Mouse (Mus musculus) lung, embryonic 15.5 days (tissue): ENCODE data around the gene Fra10ac1. TPM values are rescaled to one million over a fixed set of nuclear protein-coding genes. Genes with fewer than 3 reads are reported as not detected.
A peak's percentile ranks its signal among the peaks of the same experiment; 100 is the strongest.

Experiments used
- ATAC-seq: fragments of 200-750 bp; cut with Nextera tagmentation; 2 replicates; pipeline ENCODE4 v1.8.0; 2017; ENCODE audit warnings: moderate number of reproducible peaks, borderline replicate concordance; ENCODE audit not compliant: low FRiP score, low TSS enrichment; ENCODE audit errors: extremely low read depth
- H3K27ac ChIP-seq: fragments of 300-500 bp; sonication (generic); 2 replicates; pipeline ENCODE4 v1.5.1; 2015; ENCODE audit warnings: moderate library complexity, mild to moderate bottlenecking, inconsistent platforms
- H3K27me3 ChIP-seq: fragments of 300-500 bp; sonication (generic); 2 replicates; pipeline ENCODE4 v1.6.1; 2015; ENCODE audit warnings: inconsistent platforms
- H3K36me3 ChIP-seq: fragments of 300-500 bp; sonication (generic); 2 replicates; pipeline ENCODE4 v1.6.1; 2015; ENCODE audit warnings: inconsistent platforms
- H3K4me1 ChIP-seq: fragments of 300-500 bp; sonication (generic); 2 replicates; pipeline ENCODE4 v1.6.1; 2015; ENCODE audit warnings: inconsistent platforms
- H3K4me2 ChIP-seq: fragments of 300-500 bp; sonication (generic); 2 replicates; pipeline ENCODE4 v1.6.1; 2015; ENCODE audit warnings: inconsistent platforms, mild to moderate bottlenecking, moderate library complexity
- H3K4me3 ChIP-seq: fragments of 300-500 bp; sonication (generic); 2 replicates; pipeline ENCODE4 v1.5.1; 2015; ENCODE audit warnings: mild to moderate bottlenecking, inconsistent platforms
- H3K9ac ChIP-seq: fragments of 300-500 bp; sonication (generic); 2 replicates; pipeline ENCODE4 v1.6.1; 2015; ENCODE audit warnings: inconsistent platforms
- H3K9me3 ChIP-seq: fragments of 300-500 bp; sonication (generic); 2 replicates; pipeline ENCODE4 v1.6.1; 2016; ENCODE audit warnings: inconsistent platforms
- WGBS: fragments of 180-500 bp; shearing (Covaris S2); methylation state at CpG from one replicate; pipeline ENCODE4 v1.1.7; 2015; 5-methylcytosine and 5-hydroxymethylcytosine counted together
- polyA plus RNA-seq: library from polyadenylated mRNA; unstranded; fragments of >200 nt; fragmentation: Nextera tagmentation; extraction: Ambion mirVana; gene quantifications from 2 replicates; pipeline ENCODE4 v1.2.1, GENCODE M21; 2015

The Fra10ac1 gene
- polyA plus RNA-seq, 1 experiment from 2014 or later, result 36.4 TPM

DNA sequence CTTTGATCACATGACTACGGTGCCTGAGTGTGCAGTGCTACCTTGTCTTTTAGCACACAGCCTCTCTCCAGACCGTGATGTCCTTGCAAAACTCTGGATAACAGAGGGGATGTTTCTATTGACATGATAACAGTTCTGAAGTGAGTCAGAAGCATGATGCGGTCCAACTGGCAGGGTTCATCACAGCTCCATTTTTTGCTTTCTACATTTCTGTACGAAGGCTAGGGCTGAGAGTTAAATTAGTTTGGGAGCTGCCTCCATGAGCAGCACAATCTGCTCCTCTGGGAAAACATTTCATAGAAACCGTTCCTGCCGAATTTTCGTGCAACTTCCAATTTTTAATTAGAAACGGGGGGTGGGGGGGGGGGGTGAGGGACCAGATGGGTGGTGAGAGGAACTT is 25.7 kb upstream of the Fra10ac1 start:
- no peak overlapping the region for H3K4me3 ChIP-seq
- H3K27ac ChIP-seq, result no peak overlapping the region
- ATAC-seq, result no peak
- no peaks in the 10 kb centered on the region for H3K27me3 ChIP-seq
- no peak overlapping the region for H3K4me2 ChIP-seq
- no peak overlapping the region for H3K9ac ChIP-seq
- no peaks in the 10 kb centered on the region for H3K4me1 ChIP-seq
- 79% methylated on average over 8 of the region's 8 CpGs for WGBS
- H3K36me3 ChIP-seq, result no peaks in the 10 kb centered on the region
- no peaks in the 10 kb centered on the region for H3K9me3 ChIP-seq

DNA sequence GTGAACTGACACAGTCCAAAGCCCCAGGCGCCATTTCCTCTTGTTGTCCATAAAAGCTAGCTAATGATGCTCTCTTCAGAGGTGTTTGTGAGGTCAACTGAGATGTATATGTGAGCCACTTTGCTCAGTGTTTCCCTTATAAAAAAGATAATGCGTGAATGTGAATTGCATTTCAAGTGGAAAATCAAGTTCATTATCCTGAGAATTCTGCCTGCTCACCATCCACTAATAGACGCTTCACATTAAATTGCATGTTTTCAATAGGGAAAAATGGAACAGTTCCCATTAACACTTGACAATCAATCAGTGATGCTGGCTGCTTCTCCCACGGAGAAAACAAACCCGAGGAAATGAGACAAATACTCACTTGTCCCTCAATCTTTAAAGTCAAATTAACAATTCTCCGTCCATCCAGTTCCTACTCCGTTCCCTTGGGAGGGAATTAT is 22.2 kb upstream of the Fra10ac1 start:
- Histone ChIP-seq H3K36me3 (no peaks in the 10 kb centered on the region), H3K27me3 (no peaks in the 10 kb centered on the region), H3K9ac (no peak overlapping the region), H3K9me3 (no peaks in the 10 kb centered on the region), H3K27ac (no peak overlapping the region), H3K4me1 (no peaks in the 10 kb centered on the region), H3K4me2 (no peak overlapping the region), H3K4me3 (no peak overlapping the region)
- no peak for ATAC-seq
- WGBS, result 73% methylated on average over 7 of the region's 7 CpGs

DNA sequence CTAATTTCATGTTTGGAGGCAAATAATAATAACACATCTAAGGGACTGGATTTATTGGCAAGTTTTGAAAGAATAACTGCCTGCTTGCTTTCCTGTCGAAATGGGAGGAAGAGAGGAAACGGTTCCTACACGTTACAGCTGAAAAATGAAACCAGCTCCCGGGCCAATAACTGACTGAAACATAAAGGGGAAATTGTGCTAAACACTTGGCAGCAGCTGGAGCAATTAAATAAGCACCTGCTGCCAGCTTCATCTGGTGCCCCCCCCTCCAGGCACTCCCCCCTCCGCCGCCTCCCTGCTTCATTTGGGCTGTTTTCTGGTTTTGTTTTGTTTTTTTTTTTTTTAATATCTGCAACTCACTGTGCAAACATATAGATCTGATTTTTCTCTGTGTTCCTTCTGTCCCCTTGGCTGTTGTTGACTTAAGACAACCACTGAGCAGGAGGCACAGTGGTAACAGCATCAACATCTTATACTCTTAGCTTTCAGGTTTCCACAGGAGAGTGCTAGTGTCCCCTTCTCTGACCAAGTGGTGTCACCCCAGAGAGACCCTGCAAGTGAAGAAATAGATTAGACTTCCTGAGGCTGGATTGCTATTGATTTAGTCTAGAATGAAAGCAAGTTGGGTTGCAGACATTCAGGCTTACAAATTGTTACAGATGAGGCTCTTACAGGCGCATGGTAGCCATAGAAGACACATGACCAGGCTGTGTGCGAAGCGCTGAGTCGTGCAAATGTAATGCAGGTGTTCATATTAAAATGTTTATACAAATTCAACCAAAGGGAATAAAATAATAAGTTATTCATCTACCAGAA is 21.6 kb upstream of the Fra10ac1 start:
- no peak overlapping the region for H3K4me2 ChIP-seq
- no peak overlapping the region for H3K4me3 ChIP-seq
- ATAC-seq, result no peak
- no peak overlapping the region for H3K9ac ChIP-seq
- no peaks in the 10 kb centered on the region for H3K4me1 ChIP-seq
- no peaks in the 10 kb centered on the region for H3K27me3 ChIP-seq
- 47% methylated on average over 10 of the region's 10 CpGs for WGBS
- no peaks in the 10 kb centered on the region for H3K36me3 ChIP-seq
- H3K9me3 ChIP-seq, result no peaks in the 10 kb centered on the region
- no peak overlapping the region for H3K27ac ChIP-seq

DNA sequence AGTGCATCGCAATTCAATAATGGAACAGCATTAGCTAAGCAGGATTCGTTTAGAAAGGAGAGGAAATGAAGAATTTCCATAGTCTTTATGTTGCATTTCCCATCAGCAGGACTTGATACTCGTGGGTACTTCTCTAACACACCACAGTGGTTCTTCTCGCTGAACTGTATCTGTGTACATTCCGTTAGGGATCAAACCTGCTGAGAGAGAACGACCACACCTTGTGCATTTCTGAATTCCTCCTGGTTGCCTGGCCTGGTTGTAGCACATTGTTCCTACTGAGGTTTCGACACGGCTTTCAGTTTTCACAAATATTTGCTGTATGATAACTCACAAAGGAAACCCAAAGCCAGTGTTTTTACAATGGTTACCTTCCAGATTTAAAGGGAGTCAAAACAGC is 20.8 kb upstream of the Fra10ac1 start:
- WGBS, result 54% methylated on average over 8 of the region's 8 CpGs

DNA sequence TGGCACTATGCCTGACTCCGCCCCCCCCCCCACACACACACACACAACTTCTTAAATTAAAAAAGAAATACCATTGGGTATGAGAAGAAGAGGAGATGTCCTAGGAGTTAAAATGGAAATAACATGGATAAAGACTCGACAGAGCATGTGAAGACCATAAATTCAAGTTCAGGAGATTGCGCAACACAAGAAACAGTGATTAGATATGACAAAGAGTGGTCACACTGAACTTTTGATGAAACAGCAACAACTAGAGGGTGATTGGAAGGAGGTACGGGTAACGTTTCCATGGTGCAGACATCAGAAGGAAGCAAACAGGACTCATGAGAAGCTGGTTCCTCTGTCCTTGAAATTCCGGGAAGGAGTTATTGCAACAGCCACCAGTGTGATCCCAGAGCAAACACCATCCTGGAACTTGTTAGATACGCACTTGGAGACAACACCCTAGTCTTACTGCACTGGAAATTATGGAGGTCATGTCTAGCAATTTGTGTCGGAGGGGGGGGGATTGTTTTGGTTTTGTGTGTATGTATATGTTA is 18.4 kb upstream of the Fra10ac1 start:
- no peaks in the 10 kb centered on the region for H3K9me3 ChIP-seq
- ATAC-seq, result no peak
- 76% methylated on average over 8 of the region's 8 CpGs for WGBS
- no peaks in the 10 kb centered on the region for H3K36me3 ChIP-seq
- H3K27me3 ChIP-seq, result no peaks in the 10 kb centered on the region
- H3K4me1 ChIP-seq, result no peaks in the 10 kb centered on the region
- H3K4me2 ChIP-seq, result no peak overlapping the region
- H3K9ac ChIP-seq, result no peak overlapping the region
- no peak overlapping the region for H3K27ac ChIP-seq
- H3K4me3 ChIP-seq, result no peak overlapping the region

More for the DNA sequence above, 20.8 kb upstream of the Fra10ac1 start:
- Histone ChIP-seq H3K9ac (no peak overlapping the region), H3K9me3 (no peaks in the 10 kb centered on the region), H3K36me3 (no peaks in the 10 kb centered on the region), H3K4me3 (no peak overlapping the region), H3K4me1 (no peaks in the 10 kb centered on the region), H3K4me2 (no peak overlapping the region), H3K27ac (no peak overlapping the region), H3K27me3 (no peaks in the 10 kb centered on the region)
- no peak for ATAC-seq

DNA sequence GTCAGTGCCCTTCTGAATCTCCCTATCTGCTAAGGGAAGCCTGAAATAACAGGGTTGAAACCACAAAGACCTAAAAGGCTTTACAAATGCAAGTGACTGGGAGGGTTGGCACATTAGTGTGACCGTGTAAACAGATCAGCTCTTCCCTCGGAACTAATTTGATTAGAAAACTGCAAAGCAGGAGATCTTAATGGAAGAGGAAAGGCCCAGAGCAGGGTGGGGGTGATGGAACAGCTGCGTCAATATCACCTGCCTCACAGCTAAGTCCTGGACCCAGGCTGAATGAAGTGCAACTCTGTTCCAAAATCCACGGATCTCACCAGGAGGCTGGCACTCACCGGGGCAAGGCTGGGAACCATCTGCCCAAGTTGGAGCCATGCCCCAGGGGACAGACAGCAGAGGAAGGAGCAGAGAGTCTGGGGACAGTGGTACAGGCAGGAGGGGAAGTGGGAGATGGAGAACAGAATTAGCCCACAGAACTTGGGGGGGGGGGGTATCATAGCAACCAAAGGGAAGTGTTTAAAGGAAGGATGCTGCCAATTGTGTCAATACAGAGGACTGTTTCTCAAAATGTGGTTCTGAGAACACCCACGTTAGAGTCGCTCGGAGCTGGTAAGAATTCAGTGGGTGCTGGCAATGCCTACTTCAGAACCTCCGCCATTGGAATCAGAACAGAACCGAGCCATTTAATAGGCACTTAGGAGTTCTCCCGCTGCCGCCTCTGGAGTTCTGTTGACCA is 14.4 kb upstream of the Fra10ac1 start:
- Histone ChIP-seq H3K9ac (no peak overlapping the region), H3K9me3 (no peaks in the 10 kb centered on the region), H3K27me3 (no peaks in the 10 kb centered on the region), H3K4me3 (no peak overlapping the region), H3K36me3 (no peaks in the 10 kb centered on the region), H3K4me2 (no peak overlapping the region), H3K4me1 (no peaks in the 10 kb centered on the region), H3K27ac (no peak overlapping the region)
- no peak for ATAC-seq
- 64% methylated on average over 12 of the region's 12 CpGs for WGBS

- no peaks in the 10 kb centered on the region for H3K36me3 ChIP-seq
- no peaks in the 10 kb centered on the region for H3K27me3 ChIP-seq
- no peaks in the 10 kb centered on the region for H3K4me1 ChIP-seq
- ATAC-seq, result no peak
- no peak overlapping the region for H3K27ac ChIP-seq
- H3K4me3 ChIP-seq, result no peak overlapping the region
- no peak overlapping the region for H3K9ac ChIP-seq
- 40% methylated on average over 3 of the region's 3 CpGs for WGBS
- H3K4me2 ChIP-seq, result no peak overlapping the region
- no peaks in the 10 kb centered on the region for H3K9me3 ChIP-seq
Measured at GRCm38 (mm10) chr19:38237834-38238212, 13.9 kb upstream of the Fra10ac1 start.

DNA sequence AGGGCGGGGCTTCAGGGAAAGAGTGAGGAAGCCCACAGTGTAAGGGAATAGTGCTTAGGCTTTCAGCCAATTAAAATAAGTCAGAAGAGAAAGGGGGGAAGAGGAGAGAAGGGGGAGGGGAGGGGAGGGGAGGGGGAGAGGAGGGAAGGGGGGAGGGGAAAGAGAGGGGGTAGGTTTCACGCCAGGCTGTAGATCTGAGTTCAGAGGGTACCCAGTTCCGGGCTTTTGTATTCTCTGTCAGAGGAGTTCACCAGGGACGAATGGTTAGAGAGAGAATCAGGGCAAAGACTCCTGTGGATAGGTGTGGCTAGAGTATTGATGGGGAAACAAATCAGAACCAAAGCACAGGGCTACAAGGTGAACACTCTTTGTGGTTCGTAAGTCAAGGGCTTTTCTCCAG is 12.6 kb upstream of the Fra10ac1 start:
- no peaks in the 10 kb centered on the region for H3K9me3 ChIP-seq
- H3K27me3 ChIP-seq, result no peaks in the 10 kb centered on the region
- H3K4me3 ChIP-seq, result no peak overlapping the region
- H3K9ac ChIP-seq, result no peak overlapping the region
- no peaks in the 10 kb centered on the region for H3K4me1 ChIP-seq
- H3K36me3 ChIP-seq, result no peaks in the 10 kb centered on the region
- no peak overlapping the region for H3K4me2 ChIP-seq
- WGBS, result 51% methylated on average over 5 of the region's 5 CpGs
- no peak overlapping the region for H3K27ac ChIP-seq
- no peak for ATAC-seq

- Histone ChIP-seq H3K36me3 (no peaks in the 10 kb centered on the region), H3K4me2 (no peak overlapping the region), H3K27me3 (no peaks in the 10 kb centered on the region), H3K9me3 (no peaks in the 10 kb centered on the region; the same call in 1 of the 2 replicates), H3K4me3 (no peak overlapping the region), H3K4me1 (no peaks in the 10 kb centered on the region), H3K9ac (no peak overlapping the region), H3K27ac (no peak overlapping the region)
- 7% methylated on average over 4 of the region's 4 CpGs for WGBS
- ATAC-seq, result no peak
Measured at GRCm38 (mm10) chr19:38232516-38232915, 8.6 kb upstream of the Fra10ac1 start.

DNA sequence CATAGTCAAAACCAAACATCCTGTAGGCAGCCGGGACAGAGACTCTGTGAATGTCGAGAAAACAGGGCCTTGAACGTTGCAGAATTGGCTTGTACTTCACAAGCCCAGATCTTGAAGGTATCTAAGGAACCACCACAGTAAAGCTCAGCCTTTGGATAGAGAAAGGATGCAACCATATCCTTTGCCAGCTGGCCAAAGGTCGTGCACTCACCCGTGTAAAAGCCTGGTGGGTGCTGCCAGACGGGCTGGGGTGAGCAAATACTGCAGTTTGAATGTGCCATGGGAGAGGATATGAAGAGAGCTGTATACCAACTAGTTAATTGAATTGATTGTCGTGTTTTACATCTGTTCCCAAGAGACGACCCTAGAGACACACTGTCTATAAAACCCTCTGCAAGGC is 8.1 kb upstream of the Fra10ac1 start:
- Histone ChIP-seq H3K36me3 (no peaks in the 10 kb centered on the region), H3K27me3 (no peaks in the 10 kb centered on the region), H3K4me3 (no peak overlapping the region), H3K9me3 (no peaks in the 10 kb centered on the region; the same call in 1 of the 2 replicates), H3K9ac (no peak overlapping the region), H3K4me2 (no peak overlapping the region), H3K4me1 (no peaks in the 10 kb centered on the region), H3K27ac (no peak overlapping the region)
- ATAC-seq, result no peak
- WGBS, result 44% methylated on average over 8 of the region's 8 CpGs

- Histone ChIP-seq H3K9ac (no peak overlapping the region), H3K9me3 (no peaks in the 10 kb centered on the region; the same call in 1 of the 2 replicates), H3K4me3 (no peak overlapping the region), H3K4me2 (no peak overlapping the region), H3K4me1 (peaks cover 4% of the 10 kb centered on the region; the same call in 1 of the 2 replicates), H3K27ac (no peak overlapping the region), H3K36me3 (no peaks in the 10 kb centered on the region), H3K27me3 (no peaks in the 10 kb centered on the region)
- 51% methylated on average over 2 of the region's 2 CpGs for WGBS
- no peak for ATAC-seq
Measured at GRCm38 (mm10) chr19:38228699-38229098, 4.7 kb upstream of the Fra10ac1 start.

- ATAC-seq, result no peak
- peaks cover 12% of the 10 kb centered on the region; the same call in 1 of the 2 replicates for H3K4me1 ChIP-seq
- peak overlapping the region; percentile 86 for H3K4me3 ChIP-seq
- H3K36me3 ChIP-seq, result 0 out of 2 replicates have a peak, but pooled peaks cover 2% of the 10 kb centered on the region
- no peaks in the 10 kb centered on the region for H3K27me3 ChIP-seq
- H3K4me2 ChIP-seq, result peak overlapping the region; percentile 83
- WGBS, result 16% methylated on average over 9 of the region's 9 CpGs
- H3K9ac ChIP-seq, result peak overlapping the region; percentile 41
- H3K9me3 ChIP-seq, result no peaks in the 10 kb centered on the region; the same call in 1 of the 2 replicates
- peak overlapping the region; percentile 88 for H3K27ac ChIP-seq
Measured at GRCm38 (mm10) chr19:38224685-38225060, 717 bp upstream of the Fra10ac1 start.
